Mouse (Mus musculus): ENCODE data around the gene Ndufb7.

Gene Ndufb7

DNA sequence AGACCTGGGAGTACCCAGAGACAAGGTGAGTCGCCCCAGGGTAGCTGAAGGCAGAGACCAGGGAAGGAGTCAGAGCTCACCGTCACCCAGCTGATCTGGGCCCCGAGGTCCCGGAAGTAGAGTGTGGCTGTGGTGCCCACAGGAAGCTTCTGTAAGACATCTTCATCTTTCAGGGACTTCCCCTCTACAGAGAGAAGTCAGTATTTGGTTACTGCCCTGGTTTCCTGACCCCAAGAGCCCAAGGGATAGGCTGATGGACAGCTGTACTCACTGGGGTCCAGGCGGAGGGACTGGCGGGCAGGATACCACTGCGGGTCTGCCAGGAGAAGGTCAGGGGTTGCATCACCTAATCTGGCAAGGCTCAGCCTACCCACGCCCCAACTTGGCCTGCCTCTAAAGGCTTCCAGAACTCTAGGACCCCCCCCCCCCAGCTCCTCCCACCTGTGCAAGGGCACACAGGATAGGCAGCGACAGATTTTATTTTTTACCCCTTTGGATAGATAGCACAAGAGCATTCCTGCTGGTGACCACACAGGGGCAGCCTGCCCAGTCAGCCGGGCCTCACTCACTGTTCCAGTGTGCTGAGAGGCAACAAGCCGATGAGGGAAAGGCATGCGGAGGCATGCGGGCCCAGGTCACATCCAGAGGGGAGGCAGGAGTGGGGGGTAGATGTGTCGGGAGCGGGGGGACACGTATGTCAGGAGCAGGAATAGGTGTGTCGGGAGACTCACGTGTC lies 6.8 kb downstream of the Ndufb7 start:
- CTCF ChIA-PET = interaction anchor here in 2 of 4 experiments (1.1 to 1.8 kb wide), 3 partner anchors 8 to 122 kb away, joined by 3 to 4 read pairs (median 3); no protein-coding TSS in a partner anchor
- POLR2A ChIA-PET = interaction anchor here in 3 of 4 experiments (0.7 to 1.5 kb wide), 7 partner anchors 13 to 1171 kb away, joined by 3 to 6 read pairs (median 3); partner anchors contain the start of gene Il15 (in 1 of the 3)

DNA sequence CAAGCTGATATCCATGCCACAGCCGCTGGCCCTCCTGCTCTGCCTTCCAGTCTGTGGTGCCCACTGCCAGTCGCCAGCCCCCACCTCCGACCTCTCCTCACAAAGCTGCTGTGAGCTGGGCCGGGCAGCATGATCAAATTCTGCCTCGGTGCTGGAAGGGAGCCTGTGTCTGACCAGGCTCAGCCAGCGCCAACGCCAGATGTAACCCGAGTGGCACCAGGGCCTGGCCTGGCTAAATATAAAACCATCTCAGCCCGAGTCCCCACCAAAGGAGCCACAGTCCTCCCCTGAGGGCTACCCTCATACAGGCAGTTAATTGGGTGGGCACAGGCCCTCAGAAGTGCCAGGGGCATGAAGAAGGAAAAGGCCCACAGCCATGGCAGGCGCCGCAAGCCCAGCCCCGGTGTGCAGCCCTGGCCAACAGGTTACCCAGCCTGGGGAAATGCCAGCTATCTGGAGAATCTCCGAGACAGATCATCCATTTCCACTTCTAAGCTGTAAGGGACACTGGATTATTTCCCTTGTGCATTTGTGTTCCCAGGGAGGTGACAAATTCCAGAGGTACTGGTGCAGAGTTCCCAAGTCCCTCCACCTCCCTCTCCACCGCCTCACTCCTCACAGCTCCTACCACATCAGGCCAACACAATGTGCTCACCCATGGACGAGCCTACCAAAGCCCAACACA lies 8.3 kb downstream of the Ndufb7 start:
- ChIA-PET CTCF (interaction anchor here in 1 of 4 experiments (1.8 kb wide), 1 partner anchor 23 kb away, joined by 4 read pairs; no protein-coding TSS in a partner anchor), POLR2A (interaction anchor here in 2 of 4 experiments (0.9 to 1.6 kb wide), 8 partner anchors 9 to 34 kb away, joined by 3 to 5 read pairs (median 4); partner anchors contain the start of genes Dnajb1 (in 1 of the 2) and Tecr (in 1 of the 2))

DNA sequence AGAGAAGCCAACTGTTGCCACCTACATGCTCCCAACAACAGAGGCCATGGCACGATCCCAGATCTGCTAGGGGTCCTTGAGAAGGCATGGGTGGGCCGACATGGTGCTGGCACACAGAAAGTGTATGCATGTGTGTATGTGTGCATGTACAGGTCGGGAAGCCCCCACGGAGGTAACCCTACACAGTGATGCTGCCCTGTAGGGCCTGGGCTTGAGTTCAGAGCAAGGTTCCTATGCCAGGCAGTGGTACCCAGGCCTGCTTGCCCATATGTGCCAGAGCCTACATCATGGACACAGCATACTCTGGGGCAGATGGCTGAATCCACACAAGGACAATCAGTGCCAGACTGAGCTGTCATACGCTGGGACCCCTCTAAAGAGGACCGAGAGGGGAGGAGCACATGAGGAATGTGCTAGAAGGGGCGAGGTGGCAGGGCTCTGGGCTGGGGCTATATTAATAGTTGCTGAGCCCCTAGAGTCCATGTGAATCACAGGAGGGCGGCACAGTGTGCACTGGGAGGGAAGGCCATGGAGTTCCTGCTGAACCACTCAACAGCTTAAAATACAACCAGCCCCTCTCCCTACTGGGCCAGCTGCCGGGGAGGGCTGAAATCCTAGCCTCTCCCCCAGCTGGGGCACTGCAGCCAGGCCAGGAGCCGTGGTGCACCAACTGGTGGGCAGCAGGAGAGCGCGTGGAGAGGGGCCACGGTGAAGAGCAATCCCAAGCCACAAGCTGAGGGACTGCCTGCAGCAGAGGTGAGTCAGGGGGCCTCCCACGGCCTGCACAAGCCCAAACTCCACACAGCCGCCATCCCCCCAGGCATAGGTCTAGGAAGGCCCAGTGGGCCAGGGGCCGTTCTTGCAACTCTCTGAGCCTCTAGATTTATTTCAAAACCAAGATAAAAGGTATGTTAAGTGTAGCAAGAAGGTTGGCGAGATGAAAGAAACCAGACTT lies 9.4 kb downstream of the Ndufb7 start:
- POLR2A ChIA-PET = interaction anchor here in 2 of 4 experiments (0.7 to 8.4 kb wide), 6 partner anchors 9 to 32 kb away, joined by 3 to 67 read pairs (median 4); partner anchors contain the start of genes Dnajb1 (in 1 of the 2), Ndufb7 (in 1 of the 2) and Tecr (in 1 of the 2)
- CTCF ChIA-PET = interaction anchor here in 2 of 4 experiments (1.1 to 1.4 kb wide), 3 partner anchors 9 to 21 kb away, joined by 3 to 8 read pairs (median 3); partner anchors contain the start of gene Ndufb7 (in 2 of the 2)

DNA sequence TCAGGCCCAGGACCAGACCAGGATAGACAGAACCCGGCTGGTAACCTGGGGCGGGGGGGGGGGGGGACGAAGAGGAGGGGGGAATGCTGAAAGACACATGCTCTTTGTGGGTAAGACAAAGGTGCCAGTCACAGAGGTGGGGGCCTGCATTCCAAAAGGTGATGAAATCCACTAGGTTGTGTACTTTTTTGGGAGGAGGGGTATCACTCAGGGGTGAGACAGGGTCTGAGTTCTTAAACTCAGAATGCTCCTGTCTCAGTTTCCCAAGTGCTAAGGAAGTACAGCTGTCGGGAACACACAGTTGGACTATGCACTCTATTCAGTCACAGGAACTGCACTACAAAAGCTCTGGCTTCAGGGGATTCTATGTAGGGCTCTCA lies 10.0 kb downstream of the Ndufb7 start:
- ChIA-PET CTCF (interaction anchor here in 2 of 4 experiments (1.1 to 1.4 kb wide), 3 partner anchors 9 to 21 kb away, joined by 3 to 8 read pairs (median 3); partner anchors contain the start of gene Ndufb7 (in 2 of the 2)), POLR2A (interaction anchor here in 2 of 4 experiments (1.1 to 8.4 kb wide), 5 partner anchors 8 to 14 kb away, joined by 4 to 67 read pairs (median 10); partner anchors contain the start of gene Ndufb7 (in 2 of the 2))

DNA sequence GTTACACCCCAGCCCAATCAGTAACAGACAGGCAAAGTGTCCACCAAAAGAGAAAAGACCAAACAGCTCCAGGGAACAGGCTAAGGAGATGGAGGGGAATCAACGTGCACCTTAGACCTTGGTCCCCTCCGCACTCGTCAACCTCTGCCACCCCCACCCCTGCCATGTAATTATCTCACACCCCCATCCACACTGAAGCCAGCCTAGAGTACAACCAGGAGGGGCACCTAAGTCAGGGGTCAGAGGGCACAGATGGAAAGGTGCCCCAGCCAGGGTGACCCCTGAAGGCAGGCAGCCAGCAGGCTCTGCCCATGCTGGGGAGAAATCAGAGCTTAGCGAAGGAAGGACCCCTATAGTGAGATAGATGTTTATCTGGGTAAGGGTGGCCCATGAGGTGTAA lies 10.4 kb downstream of the Ndufb7 start:
- CTCF ChIA-PET = interaction anchor here in 3 of 4 experiments (0.8 to 1.4 kb wide), 5 partner anchors 10 to 127 kb away, joined by 3 to 8 read pairs (median 5); partner anchors contain the start of gene Ndufb7 (in 2 of the 3)
- POLR2A ChIA-PET = interaction anchor here in 3 of 4 experiments (0.7 to 8.4 kb wide), 11 partner anchors 8 to 31 kb away, joined by 3 to 67 read pairs (median 7); partner anchors contain the start of genes Ndufb7 (in 2 of the 3), Dnajb1 (in 1 of the 3) and Tecr (in 1 of the 3)

DNA sequence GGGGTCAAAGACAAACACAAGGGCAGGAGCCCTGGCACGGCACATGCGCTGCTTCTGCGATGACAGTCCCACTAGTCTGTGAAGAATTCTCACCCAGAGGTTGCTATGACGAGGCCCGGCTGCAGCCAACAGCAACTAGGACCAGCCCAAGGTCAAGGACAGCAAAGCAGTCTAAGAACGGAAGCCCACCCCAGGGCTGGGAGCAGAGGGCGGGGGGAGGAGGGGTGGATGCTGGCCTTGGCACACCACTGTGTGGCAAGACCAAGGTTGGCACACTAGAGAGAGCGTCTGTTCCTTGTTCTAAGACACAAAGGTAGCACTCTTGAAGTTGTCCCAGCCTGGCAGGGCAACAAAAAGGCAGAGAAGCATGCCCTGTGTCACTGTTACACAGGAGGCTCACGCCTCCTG lies 10.9 kb downstream of the Ndufb7 start:
- POLR2A ChIA-PET = interaction anchor here in 3 of 4 experiments (0.6 to 8.4 kb wide), 14 partner anchors 8 to 107 kb away, joined by 3 to 67 read pairs (median 5); partner anchors contain the start of genes Ndufb7 (in 2 of the 3), Dnajb1 (in 1 of the 3) and Tecr (in 1 of the 3)
- CTCF ChIA-PET = interaction anchor here in 3 of 4 experiments (0.6 to 1.4 kb wide), 8 partner anchors 10 to 127 kb away, joined by 3 to 8 read pairs (median 4); partner anchors contain the start of gene Ndufb7 (in 2 of the 3)

DNA sequence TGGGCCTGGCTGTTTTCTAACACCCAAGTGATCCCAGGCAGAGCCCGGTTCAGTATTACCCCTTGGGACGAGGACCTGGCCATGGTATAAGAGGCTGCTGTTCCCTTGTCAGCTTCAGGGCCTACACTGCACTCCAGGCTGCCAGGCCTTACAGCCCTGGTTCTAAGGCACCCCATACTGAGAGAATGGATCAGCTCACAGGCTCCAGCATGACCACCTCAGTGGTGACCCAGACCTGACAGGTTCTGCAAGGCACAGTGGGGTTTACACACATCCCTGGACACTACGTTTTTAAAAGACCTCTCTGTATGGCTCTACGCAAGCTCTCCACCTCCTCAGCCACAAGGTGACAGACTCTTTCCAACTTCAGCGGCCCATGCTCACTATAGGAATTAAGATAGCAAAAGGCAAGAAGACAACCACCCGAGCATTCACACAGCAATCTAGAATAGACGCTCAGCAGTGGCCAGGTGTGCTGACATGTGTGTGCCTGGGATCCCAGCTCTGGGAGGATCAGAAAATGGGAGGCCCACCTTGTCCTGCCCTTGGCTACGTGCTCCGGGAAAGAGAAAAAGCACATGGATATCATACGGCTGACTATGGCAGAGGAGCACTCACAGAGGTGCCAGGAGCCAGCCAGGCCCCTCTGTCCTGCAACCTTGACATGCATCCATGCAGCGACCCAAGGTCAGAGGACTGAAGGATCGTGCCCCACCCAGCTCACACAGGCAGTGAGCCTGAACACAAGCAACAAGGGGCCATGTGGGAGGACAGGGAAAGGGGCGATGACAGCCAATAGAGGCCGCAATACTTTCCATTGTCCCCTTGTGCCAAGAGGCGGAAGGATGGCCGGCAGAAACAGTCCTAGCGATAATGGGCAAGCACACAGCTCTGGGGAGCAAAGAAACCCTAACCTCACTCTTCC lies 11.9 kb downstream of the Ndufb7 start:
- CTCF ChIA-PET = interaction anchor here (0.6 to 1.2 kb wide), 12 partner anchors 11 to 376 kb away, joined by 3 to 13 read pairs (median 4); partner anchors contain the start of genes Gm10644 (in 1 of the 4) and Ndufb7 (in 1 of the 4)
- POLR2A ChIA-PET = interaction anchor here in 3 of 4 experiments (0.6 to 8.4 kb wide), 14 partner anchors 7 to 1081 kb away, joined by 3 to 67 read pairs (median 5); partner anchors contain the start of genes Ndufb7 (in 2 of the 3), Dnajb1 (in 1 of the 3) and Tecr (in 1 of the 3)

DNA sequence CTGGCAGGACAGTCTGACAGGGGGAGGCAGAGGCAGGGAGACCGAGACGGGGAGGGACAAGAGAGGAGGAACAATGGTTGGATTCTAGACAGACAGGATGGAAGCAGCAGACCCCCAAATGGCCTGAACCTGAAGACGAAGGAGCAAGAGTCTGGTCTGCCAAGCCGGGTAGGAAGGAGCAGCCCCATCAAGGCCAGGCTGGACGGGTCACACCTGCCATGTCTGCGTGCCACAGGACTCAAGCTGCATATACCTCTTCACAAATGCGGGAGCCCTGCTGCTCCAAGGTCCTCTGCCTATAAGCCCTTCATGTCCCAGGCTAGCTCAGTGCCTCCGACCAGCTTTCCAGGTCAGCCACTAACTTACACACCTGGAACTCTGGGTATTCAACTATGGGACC lies 13.2 kb downstream of the Ndufb7 start:
- CTCF ChIA-PET = interaction anchor here in 2 of 4 experiments (1.1 to 1.6 kb wide), 3 partner anchors 13 to 375 kb away, joined by 3 to 5 read pairs (median 4); partner anchors contain the start of genes Asf1b (in 1 of the 2) and Gm10644 (in 1 of the 2)
- POLR2A ChIA-PET = interaction anchor here in 3 of 4 experiments (0.6 to 8.4 kb wide), 7 partner anchors 11 to 77 kb away, joined by 3 to 67 read pairs (median 10); partner anchors contain the start of gene Ndufb7 (in 2 of the 3)

DNA sequence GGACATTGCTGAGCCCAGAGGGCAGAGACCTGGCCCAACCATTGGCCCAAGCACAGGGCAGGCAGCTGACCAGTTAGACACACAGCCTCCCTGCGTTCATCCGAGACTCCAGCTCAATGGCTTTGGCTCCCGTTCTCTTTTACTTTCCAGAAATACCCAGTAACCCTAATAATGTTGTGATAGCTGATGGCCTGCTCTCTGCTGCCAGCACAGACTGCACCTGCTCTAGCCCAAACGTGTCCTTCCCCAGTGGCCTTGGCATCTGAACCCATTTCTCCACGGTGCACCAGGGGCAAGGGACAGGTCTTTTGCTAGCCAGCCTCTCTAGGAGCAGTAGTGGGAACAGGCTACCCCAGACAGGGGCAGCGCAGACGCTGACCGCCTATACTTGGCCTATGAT lies 14.4 kb downstream of the Ndufb7 start:
- ChIA-PET POLR2A (interaction anchor here in 2 of 4 experiments (0.8 to 8.4 kb wide), 8 partner anchors 9 to 26 kb away, joined by 3 to 67 read pairs (median 5); partner anchors contain the start of gene Ndufb7 (in 1 of the 2)), CTCF (interaction anchor here in 1 of 4 experiments (1.1 to 1.6 kb wide), 2 partner anchors 14 to 374 kb away, joined by 3 to 5 read pairs; partner anchors contain the start of genes Asf1b and Gm10644)

DNA sequence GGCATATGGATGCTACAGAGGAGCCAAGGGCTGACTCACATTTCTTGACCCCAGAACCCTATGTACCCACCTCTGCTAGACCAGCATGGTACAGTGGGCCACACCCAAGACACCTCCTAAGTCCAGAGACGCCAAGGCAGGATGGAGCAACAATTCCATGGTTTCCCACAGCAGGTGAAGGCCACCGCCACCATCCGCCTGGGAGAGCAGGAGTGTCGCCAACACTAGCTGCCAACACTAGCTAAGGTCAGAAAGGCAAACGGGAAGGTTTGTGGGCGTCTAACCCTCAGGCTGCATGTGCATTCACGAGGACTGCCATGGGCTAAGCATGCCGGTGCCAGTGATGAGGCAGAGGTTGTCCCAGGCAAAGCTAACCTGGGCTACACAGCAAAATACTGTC lies 15.8 kb downstream of the Ndufb7 start:
- POLR2A ChIA-PET = interaction anchor here in 2 of 4 experiments (1.1 to 8.4 kb wide), 6 partner anchors 9 to 22 kb away, joined by 3 to 67 read pairs (median 6); partner anchors contain the start of gene Ndufb7 (in 1 of the 2)
- CTCF ChIA-PET = interaction anchor here in 1 of 4 experiments (1.3 kb wide), 1 partner anchor 17 kb away, joined by 3 read pairs; no protein-coding TSS in a partner anchor

DNA sequence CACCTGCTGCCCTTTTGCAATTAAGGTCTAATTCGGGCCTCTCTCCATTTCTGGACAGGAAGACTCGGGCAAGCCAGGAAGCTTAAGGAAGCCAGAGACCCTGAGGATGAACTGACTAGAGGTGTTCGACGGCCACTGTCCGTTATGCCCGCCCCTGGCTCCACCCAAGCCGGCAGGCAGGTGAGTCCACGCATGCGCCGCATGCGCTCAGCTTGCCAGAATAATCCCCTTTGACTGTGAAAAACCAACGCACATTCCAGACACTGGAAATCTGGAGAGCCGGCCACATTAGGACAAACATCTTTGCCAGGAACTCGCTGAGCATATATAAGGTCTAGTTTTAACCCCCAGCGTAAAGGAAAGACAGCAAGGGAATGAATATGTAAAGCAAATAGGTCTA lies 16.8 kb downstream of the Ndufb7 start:
- POLR2A ChIA-PET = interaction anchor here in 3 of 4 experiments (0.7 to 8.4 kb wide), 9 partner anchors 8 to 26 kb away, joined by 3 to 67 read pairs (median 6); partner anchors contain the start of gene Ndufb7 (in 1 of the 3)

DNA sequence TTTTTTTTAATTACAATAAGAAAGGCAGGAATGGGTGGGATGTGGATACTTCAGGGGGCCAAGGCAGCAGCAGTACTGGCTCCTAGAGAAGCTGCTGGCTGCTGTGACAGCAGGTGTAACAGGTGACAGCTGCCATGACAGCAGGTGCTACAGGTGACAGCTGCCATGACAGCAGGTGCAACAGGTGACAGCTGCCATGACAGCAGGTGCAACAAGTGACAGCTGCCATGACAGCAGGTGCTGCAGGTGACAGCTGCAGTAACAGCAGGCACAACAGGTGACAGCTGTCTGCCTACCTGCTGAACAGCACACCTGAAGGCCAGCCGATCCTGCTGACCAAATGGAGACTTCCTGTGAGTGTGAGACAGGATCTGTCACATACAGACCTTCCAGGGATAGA lies 18.3 kb downstream of the Ndufb7 start:
- POLR2A ChIA-PET = interaction anchor here in 2 of 4 experiments (1.0 to 2.6 kb wide), 5 partner anchors 10 to 68 kb away, joined by 3 to 12 read pairs (median 6); partner anchors contain the start of genes Dnajb1 (in 1 of the 2) and Tecr (in 1 of the 2)
- CTCF ChIA-PET = interaction anchor here in 1 of 4 experiments (0.6 kb wide), 1 partner anchor 69 kb away, joined by 3 read pairs; no protein-coding TSS in a partner anchor

More for the DNA sequence above, 16.8 kb downstream of the Ndufb7 start:
- CTCF ChIA-PET = interaction anchor here in 1 of 4 experiments (1.3 kb wide), 1 partner anchor 18 kb away, joined by 3 read pairs; no protein-coding TSS in a partner anchor

DNA sequence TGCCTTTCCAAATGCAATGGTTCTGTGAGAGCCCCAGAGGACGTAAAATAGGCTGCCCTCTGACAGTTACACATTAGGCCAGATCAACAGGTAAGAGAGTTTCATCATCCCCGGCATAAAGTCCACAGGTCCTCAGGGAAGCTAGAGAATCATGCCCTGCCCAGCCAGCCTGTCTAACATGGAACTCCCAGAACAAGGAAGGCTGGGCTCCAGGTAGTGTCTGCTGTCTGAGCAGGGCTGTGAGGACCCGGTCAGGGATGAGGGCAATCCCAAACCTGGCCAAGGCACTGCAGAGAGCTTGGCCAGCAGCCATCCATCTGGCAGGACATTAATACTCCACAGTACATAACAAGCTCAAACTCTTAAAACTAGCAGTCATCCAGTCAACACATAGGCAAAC lies 18.9 kb downstream of the Ndufb7 start:
- POLR2A ChIA-PET = interaction anchor here in 3 of 4 experiments (0.5 to 2.6 kb wide), 10 partner anchors 8 to 315 kb away, joined by 3 to 12 read pairs (median 6); partner anchors contain the start of genes Adgrl1 (in 1 of the 3), Dnajb1 (in 1 of the 3) and Tecr (in 1 of the 3)
- CTCF ChIA-PET = no interaction called here

DNA sequence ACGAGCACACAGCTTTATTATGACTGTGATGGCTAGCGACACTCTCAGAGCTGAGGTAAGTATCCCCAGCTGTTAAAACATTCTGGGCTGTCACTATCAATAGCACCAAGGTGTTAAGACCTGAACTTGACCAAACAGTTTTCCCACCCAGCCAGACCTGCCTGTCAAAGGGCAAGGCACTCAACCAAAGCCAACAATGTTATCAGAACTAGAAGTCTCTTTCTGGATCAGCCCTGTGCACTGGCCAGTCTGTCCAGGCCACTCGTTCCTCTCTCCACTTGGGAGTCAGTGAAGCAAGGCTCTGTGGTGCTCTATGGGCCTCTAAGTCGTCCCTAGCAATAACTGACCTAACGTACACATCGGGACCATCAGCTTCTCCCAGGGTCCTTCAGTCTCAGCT lies 21.2 kb downstream of the Ndufb7 start:
- POLR2A ChIA-PET = interaction anchor here in 2 of 4 experiments (1.2 to 9.1 kb wide), 9 partner anchors 7 to 68 kb away, joined by 3 to 67 read pairs (median 10); partner anchors contain the start of genes Dnajb1 (in 2 of the 2), Tecr (in 2 of the 2) and Ndufb7 (in 1 of the 2)
- CTCF ChIA-PET = interaction anchor here in 2 of 4 experiments (0.7 to 1.1 kb wide), 2 partner anchors 10 to 368 kb away, joined by 4 to 8 read pairs; partner anchors contain the start of gene Asf1b (in 1 of the 2)
